Mouse (Mus musculus) forebrain, embryonic 13.5 days (tissue): Measurements from ENCODE around the gene Ckmt2. TPM values are rescaled to one million over a fixed set of nuclear protein-coding genes. Genes with fewer than 3 reads are reported as not detected.

Experiments used
- polyA plus RNA-seq: library from polyadenylated mRNA; unstranded; fragments of >200 nt; fragmentation: Nextera tagmentation; extraction: Ambion mirVana; gene quantifications from 2 replicates; pipeline ENCODE4 v1.2.1, GENCODE M21; 2015

The Ckmt2 gene
- polyA plus RNA-seq, 1 experiment from 2014 or later, result not detected

Other genes starting within 250 kb of the Ckmt2 start
- gene Acot12, start 135.4 kb downstream of the Ckmt2 start, polyA plus RNA-seq, result not detected in 2 replicates
- gene Zcchc9, start 69.2 kb downstream of the Ckmt2 start, polyA plus RNA-seq, result 28.8 and 29.4 TPM in 2 replicates